Mouse (Mus musculus) urinary bladder, adult 18-20 months (tissue): ENCODE measurements around the gene Tbc1d9.

ENCODE experiments used
- DNase-seq, 2 experiments: peaks; one replicate each; pipeline ENCODE4 v3.0.0; 2022; ENCODE audit warnings: low spot score in 2 of 2, mixed read lengths in 2 of 2

Gene Tbc1d9

GRCm38 (mm10) chr8:83178228-83178742 lies 13.1 kb downstream of the Tbc1d9 start:
- peak in 1 of 2 experiments; percentile 70 for DNase-seq

GRCm38 (mm10) chr8:83181851-83182482 lies 16.8 kb downstream of the Tbc1d9 start:
- no peak for DNase-seq

- DNase-seq = no peak
Measured at GRCm38 (mm10) chr8:83182784-83183183, 17.6 kb downstream of the Tbc1d9 start.

- DNase-seq = no peak
Measured at GRCm38 (mm10) chr8:83186376-83186775, 21.2 kb downstream of the Tbc1d9 start.

GRCm38 (mm10) chr8:83187363-83187962 lies 22.3 kb downstream of the Tbc1d9 start:
- DNase-seq = no peak

GRCm38 (mm10) chr8:83189538-83190095 lies 24.5 kb downstream of the Tbc1d9 start:
- DNase-seq = no peak

- no peak for DNase-seq
Measured at GRCm38 (mm10) chr8:83196088-83196487, 30.9 kb downstream of the Tbc1d9 start.

DNA sequence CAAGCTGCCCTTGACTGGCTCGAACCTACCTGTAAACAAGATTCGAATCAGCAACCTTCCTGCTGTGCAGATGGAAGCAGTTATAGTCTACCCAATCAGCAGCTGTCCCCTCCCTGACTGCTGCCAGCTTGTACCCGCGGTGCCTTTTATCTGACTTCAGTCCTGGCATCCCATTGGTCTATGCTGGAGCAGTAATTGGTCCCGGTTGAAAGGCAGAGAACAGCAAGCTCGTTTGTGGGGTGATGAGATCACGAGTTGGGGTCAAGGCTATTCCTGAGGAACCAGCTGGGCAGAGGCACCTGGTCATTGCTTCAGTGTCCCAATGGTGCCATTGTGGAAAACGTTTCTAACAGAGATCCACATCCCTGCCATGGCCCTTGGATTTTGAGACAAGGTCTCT lies 34.6 kb downstream of the Tbc1d9 start:
- no peak for DNase-seq

DNA sequence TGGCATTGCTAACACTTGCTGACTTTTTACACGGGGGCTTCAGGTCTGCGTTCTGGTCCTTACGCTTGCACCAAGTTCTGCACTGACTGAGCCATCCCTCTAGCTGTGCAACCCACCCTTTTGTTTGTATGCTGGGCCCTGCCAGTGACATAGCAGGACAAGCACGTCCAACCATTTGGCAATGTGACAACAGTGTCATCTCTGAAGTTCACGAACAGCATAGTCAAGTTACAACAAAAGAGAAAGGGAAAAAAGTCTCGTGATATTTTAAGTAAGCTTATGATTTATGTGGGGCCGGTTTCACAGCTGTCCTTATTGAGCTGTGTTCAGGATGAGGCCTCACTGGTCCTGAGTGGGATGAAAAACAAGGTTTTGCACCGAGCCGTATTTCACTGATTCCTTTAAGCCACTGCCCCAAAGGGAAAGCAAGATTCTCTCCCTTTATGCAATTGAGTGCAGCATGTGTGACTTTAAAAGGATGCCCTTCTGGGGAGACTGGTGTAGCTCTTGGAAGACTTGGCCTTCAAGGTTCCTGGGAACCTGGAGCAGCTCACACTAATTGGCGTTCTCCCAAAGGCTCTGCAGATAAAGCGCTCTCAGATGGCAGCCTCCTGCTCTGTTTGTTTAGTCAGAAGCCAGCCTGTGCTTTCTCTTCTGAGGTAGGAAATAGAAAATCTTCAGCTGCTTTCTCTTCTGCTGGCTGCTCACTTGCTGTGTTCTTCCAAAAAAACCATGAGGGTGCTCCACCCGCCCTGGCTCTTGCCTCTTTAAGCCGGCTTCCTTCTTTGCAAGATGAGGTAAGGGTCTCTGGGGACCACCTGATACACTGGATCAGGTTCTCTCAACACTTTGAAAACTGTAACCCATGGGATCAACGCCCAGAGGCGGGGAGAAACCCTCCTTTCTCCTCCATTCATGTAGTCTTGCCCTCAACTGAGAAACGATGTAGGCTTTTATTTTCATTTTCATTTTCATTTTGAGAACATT lies 35.3 kb downstream of the Tbc1d9 start:
- peak in 1 of 2 experiments; percentile 28 for DNase-seq

- no peak for DNase-seq
Measured at GRCm38 (mm10) chr8:83202946-83203345, 37.8 kb downstream of the Tbc1d9 start.

DNA sequence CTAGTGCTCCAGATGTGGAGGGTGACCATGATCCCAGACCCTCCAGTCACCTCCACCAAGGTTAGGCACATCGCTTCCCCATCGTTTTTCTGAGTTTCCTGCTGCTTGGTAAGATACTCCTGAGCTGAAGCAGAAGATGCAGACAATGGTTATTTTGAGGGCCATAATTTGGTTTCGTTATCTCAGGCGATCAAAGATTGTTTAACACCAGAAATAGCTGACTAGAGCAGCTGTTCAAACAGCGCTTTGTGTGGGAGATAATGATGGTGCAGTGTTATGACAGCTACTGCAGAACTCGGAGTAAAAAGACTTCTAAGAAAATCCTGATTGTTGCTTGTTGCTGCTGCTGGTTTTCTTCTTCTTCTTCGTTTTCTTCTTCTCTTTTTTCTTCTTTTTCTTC lies 40.8 kb downstream of the Tbc1d9 start:
- DNase-seq = no peak

- DNase-seq = no peak
Measured at GRCm38 (mm10) chr8:83209581-83209980, 44.4 kb downstream of the Tbc1d9 start.

DNA sequence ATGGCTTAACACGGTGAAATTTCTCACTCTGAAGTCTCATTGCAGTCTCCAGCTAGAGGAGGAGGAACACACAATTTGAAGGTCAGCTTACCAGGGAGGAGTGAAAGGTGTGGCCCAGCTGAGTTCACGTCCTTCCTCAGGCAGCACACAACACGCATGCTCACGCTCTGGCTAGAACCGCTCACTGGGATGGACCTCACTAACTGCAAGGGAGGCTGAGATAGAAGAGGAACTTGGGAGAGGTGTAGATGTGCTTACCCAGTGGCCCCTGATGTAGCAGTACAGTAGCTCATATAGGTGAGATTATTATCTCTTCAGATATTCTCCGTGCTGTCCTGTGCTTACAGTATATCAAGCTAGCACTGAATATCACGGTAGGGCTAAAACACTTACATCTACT lies 45.5 kb downstream of the Tbc1d9 start:
- DNase-seq = no peak

DNA sequence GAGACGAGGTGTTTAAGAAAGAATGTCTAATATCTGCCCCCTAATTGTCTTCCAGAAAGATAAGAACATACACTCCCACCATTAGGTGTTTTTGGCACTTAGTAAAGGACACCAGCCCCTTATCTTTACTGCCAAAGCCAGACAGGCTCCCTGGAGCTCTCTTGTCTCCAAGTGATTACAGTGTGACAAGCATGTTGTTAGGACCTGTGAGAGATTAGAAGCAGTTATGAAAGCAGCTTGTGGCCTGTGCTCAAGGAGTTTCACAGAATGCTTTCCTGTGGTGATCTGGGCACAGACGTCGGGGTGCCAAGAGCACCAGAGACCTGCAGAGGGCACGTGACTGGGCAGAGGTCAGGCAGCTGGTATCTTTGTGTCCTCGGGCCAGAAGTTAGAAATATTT lies 49.9 kb downstream of the Tbc1d9 start:
- DNase-seq = no peak

DNA sequence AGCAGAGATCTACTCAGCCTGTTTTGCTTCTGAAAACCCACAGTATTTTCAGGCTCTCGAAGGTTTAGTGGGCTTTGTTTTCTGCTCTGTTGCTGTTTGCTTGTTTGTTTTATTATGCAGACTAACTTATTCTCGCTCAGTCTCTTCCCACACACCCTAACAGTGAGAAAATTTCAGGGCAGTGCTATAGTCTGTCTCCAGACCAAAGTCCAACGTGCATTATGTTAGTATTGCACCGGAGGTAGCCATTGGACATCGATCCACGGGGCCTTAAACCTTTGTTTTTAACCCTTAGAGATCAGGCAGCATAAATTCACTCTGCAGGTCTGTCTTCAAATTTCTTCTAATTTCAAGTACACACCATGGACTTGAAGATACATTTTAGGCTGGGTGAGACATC lies 51.4 kb downstream of the Tbc1d9 start:
- DNase-seq = no peak

GRCm38 (mm10) chr8:83217196-83217595 lies 52.0 kb downstream of the Tbc1d9 start:
- DNase-seq = no peak

GRCm38 (mm10) chr8:83217891-83218290 lies 52.7 kb downstream of the Tbc1d9 start:
- DNase-seq = no peak

- no peak for DNase-seq
Measured at GRCm38 (mm10) chr8:83219392-83219791, 54.2 kb downstream of the Tbc1d9 start.

DNA sequence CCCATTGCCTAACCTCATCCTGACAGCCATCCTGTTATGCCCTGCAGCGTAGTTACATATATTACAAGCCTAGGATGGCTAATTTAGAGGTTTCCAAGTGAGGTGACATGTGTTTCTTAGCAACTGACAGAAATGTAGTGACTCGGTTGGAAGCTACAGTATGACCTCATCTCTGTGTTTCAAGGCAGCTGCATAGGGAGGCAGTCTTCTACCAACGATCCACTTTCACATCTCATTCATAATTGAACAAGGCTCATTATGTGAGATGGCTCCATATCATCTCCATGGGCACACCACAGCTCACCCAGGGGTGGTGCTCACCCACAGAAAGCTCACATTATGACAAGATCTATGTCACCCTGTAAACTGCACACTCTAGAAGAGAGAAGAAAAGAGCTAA lies 55.6 kb downstream of the Tbc1d9 start:
- DNase-seq = no peak

DNA sequence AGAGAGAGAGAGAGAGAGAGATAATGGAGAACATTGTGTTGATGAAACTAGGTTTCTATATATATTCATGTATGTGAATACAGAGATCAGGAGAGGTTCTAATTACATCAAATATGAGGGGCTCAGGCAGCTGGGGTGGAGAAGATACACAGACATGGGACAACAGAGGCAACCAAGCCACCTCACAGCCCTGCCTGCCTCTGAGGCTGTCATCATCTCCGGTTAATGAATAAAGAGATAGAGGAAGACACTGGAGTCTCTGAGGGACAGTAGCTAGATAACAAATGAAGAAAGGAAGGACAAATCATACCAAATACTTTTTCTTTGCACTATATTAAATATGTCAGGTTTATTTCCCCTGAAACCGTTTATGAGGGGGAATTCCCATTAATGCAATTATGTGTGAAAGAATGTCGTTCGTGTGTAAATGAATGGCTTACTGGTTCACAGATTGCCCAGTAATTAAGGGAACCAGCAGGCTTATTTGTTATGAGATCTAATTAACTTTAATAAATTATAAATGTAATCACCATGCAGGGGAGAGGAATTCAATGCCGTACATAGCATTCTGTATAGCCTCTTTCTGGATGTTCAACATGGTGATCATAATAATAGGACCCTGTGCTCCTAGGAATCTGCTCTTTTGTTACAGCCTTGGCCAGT lies 59.7 kb downstream of the Tbc1d9 start:
- DNase-seq = no peak

GRCm38 (mm10) chr8:83225598-83225997 lies 60.4 kb downstream of the Tbc1d9 start:
- no peak for DNase-seq
